Mouse (Mus musculus): ENCODE results near the gene Sema3b.

GRCm38 (mm10) chr9:107626844-107627277, 17.8 kb upstream of the Sema3b start:
- TF ChIP-seq POLR2A (IDR thresholded peaks at IDR 0.05; ENCODE audit: borderline replicate concordance, low read depth, low read length) (no peak), CTCF (IDR thresholded peaks at IDR 0.05; ENCODE audit: low read depth, low read length) (peak; percentile 53)
